Mouse (Mus musculus): ENCODE results near the gene Vsig8.

GRCm38 (mm10) chr1:172532551-172532950 is 23.2 kb upstream of the Vsig8 start:
- no peak for TF ChIP-seq POLR2A (IDR thresholded peaks at IDR 0.05; ENCODE audit: borderline replicate concordance, insufficient read depth, low read length)
- no peak for TF ChIP-seq CTCF (IDR thresholded peaks at IDR 0.05; ENCODE audit: borderline replicate concordance, insufficient read depth, low read depth, low read length)

Measured in cerebellum, adult 2 months (tissue).